Mouse (Mus musculus): ENCODE results near the gene Gabra5. TPM values are rescaled to one million over a fixed set of nuclear protein-coding genes. Genes with fewer than 3 reads are reported as not detected.

Gabra5 gene
- total RNA-seq, 4 experiments from 2014 or later = 0.35 to 0.65 (median 0.47) TPM

GRCm38 (mm10) chr7:57386517-57387340 lies 123.1 kb downstream of the Gabra5 start, which contains the start of gene Gabrg3:
Gabrg3 (minus strand) TSS chr7:57387188.
- peak; percentile 8 for DNase-seq

DNA sequence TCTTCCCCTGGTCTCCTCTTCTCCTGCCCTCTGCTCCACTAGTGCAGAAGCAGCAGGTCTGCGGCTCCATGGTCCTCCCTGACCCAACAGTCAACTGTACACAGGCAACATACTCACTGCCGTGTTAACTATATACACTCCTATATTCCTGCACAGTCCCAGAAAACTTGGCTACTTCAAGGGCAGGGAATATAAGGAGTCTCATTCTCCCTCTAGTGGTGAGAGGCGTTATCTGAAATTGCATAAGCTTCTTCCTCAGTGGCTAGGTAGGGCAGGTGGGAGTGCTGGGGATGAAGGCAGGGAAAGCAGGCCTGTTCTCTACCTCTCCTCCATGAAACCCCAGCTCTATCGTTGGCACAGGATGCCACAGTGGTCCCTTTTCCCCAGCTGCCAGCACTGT lies 125.7 kb downstream of the Gabra5 start:
- DNase-seq = no peak

DNA sequence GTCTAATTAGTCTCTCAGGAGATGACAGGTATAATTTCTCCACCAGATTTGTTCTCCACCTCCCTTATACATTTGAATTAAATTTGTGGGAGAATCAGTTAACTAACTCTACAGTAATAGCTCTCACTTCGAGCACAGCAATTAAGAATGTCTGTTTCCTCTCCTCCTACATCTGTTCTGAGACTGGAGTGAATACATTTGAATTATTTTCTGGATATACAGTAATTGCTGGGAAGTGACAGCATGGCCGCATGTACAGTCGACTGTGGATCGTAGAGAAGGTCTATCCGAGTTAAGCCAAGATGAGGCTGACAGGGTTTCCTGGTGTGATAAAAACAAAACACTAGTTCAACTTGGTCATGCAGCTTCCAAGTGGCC lies 143.9 kb downstream of the Gabra5 start:
- no peak for DNase-seq

- no peak for DNase-seq
Observed at GRCm38 (mm10) chr7:57365134-57366012, 144.5 kb downstream of the Gabra5 start.

DNA sequence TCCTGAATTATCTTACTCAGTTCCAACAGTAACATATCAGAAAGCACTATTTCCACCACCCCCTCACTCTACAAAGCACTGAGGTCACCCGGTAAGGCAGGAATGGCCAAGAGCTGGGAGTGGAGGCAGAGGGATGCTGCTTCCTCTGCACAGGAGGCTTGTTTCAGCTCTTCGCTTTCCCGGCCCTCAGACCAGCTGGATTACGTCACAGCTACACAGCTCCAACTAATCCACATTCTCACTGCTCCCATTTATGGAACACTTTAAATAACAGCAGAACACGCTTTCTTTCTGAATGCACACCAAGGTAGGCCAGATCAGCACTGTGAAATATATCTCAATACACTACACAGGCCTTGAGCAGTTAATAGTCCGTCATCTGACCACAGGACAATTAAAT lies 146.0 kb downstream of the Gabra5 start:
- no peak for DNase-seq

DNA sequence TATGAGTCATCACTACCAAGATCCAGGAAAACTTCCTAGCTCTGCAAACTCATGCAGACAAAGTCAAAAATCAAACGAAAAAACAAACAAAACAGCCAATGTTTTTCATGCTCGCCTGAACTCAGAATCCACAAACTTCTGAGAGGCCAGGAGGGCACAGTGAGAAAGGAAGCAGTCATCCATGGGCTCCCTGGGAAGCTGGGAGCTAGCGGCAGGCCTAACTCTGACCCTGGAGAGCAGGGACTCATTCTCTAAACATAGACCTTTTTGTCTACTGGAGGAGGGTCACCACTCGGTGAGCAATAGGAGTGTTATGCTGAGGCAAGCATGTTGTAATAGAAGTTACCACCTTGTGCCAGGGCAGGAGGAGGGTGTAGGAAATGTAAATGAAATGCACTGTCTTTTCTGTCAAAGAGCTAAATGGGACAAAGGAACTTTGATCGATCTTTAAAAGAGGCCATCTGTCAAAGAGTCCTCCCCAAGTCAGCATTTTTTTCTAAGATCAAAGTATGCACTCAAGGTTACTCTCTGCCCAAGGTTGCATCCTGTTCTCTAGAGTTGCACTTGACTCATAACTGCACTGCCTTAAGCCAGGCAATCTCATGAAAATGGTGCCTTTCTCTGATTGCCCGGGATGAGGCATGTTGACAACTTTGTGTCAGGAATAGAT lies 151.9 kb downstream of the Gabra5 start:
- peak; percentile 61 for DNase-seq

Other genes with a start within 250 kb of the Gabra5 start
- 10 to 100 TPM in 2 of 4 experiments, 1 to 10 TPM in 2; 2.6 to 11.3 (median 6.9) TPM for gene Gabrg3, start 122.9 kb downstream of the Gabra5 start, total RNA-seq (2022)
- 10 to 100 TPM; 10.9 to 19.9 (median 14.1) TPM for gene Gabrb3, start 90.4 kb downstream of the Gabra5 start, total RNA-seq (2022)

All from adrenal gland, adult 8-10 months (tissue).